Mouse (Mus musculus) R1 (cell line): Measurements from ENCODE around the gene Gm2035.
"Not testable (repeated sequence)": the region's sequence is repeated elsewhere in the genome, so short reads cannot be mapped to it uniquely, and the experiment has no call there.

Source experiments
- DNase-seq: peaks from one replicate; pipeline ENCODE4 v3.0.0-alpha.2; 2018; ENCODE audit warnings: low read depth, low spot score

Gm2035 gene

DNA sequence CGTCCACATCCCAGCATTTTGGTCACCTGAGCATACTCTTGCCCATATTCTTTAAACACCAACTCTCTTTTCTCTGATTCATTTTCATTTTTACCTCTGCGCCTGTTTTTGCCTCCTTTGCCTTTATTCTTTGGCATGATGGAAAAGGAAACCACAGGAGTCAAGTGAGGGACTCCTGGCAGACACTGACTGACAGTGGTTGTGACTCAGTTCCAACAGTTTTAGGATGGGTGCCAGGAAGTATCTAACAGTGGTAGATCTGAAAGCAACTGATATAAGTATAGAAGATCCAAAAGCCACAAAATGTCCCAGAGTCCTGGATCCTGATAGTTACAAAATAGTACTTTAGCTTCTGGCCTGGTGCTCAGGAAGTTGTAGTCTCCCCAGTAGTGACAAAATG lies at the start of gene Gm2035:
Gene Gm2035 (minus strand): TSS at position 137 of the 400 bp plus-strand sequence.
- not testable (repeated sequence) for DNase-seq

DNA sequence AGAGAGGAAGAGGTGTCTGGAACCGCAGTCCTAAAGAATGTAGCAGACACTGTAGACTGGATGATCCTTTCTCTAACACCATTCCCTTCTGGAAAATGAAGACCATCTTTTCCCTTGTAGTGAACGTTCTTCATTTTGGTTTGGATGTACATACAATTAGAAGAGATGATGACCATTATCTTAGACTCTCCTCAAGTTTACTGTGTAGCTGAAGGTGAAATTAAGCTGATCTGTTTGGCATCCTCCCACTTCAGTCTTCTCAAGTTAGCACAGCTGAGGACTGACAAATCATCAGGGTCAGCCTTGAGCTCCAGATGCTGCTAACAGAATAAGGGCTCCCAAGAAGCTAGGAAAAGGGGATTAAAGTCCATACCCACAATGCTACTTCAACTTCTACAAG lies 34.1 kb upstream of the Gm2035 start, which contains the start of gene Gm2042:
Gene Gm2042 (plus strand): TSS at position 301 of the 400 bp plus-strand sequence.
- not testable (repeated sequence) for DNase-seq

DNA sequence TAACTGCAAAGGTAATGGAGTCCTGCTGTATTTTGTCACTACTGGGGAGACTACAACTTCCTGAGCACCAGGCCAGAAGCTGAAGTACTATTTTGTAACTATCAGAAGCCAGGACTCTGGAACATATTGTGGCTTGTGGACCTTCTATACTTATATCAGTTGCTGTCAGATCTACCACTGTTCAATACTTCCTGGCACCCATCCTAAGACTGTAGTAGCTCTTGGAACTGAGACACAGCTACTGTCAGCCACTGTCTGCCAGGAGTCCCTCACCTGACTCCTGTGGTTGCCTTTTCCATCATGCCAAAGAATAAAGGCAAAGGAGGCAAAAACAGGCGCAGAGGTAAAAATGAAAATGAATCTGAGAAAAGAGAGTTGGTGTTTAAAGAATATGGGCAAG lies 24.6 kb downstream of the Gm2035 start, which contains the start of gene Gm2022:
Gene Gm2022 (plus strand): TSS at position 301 of the 400 bp plus-strand sequence.
- not testable (repeated sequence) for DNase-seq

DNA sequence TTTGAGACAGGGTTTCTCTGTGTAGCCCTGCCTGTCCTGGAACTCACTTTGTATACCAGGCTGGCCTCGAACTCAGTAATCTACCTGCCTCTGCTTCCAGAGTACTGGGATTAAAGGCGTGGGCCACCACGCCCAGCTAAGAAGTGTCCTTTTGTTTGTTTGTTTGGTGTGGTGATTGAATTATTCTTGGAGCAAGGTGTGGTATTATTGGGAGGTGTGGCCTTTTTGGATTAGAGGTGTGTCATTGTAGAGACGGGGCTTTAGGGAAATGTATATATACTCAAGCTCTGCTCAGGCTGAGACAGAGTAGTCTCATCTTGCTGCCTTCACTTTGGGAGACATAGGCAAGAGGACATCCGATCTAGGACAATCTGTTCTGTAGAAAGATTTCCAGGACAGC lies 45.9 kb downstream of the Gm2035 start, which contains the start of gene Gm2016:
Gene Gm2016 (plus strand): TSS at position 301 of the 400 bp plus-strand sequence.
- not testable (repeated sequence) for DNase-seq
